Mouse (Mus musculus) hindbrain, embryonic 14.5 days (tissue): ENCODE data around the gene Tnxb. TPM values are rescaled to one million over a fixed set of nuclear protein-coding genes. Genes with fewer than 3 reads are reported as not detected.

Experiments used
- ATAC-seq: fragments of 200-750 bp; cut with Nextera tagmentation; 2 replicates; pipeline ENCODE4 v1.8.0; 2017; ENCODE audit warnings: moderate number of reproducible peaks, mild to moderate bottlenecking, moderate TSS enrichment, moderate library complexity; ENCODE audit not compliant: low FRiP score
- DNase-seq: peaks from one replicate; pipeline ENCODE4 v3.0.0-alpha.2; 2015; ENCODE audit warnings: low spot score
- H3K27ac ChIP-seq: fragments of 300-500 bp; sonication (generic); 2 replicates; pipeline ENCODE4 v1.5.1; 2014; ENCODE audit warnings: mild to moderate bottlenecking, moderate library complexity
- H3K27me3 ChIP-seq: fragments of 300-500 bp; sonication (generic); 2 replicates; pipeline ENCODE4 v1.6.1; 2014; ENCODE audit warnings: mild to moderate bottlenecking, low read length, mixed read lengths; ENCODE audit not compliant: control insufficient read depth, insufficient read depth
- H3K36me3 ChIP-seq: fragments of 300-500 bp; sonication (generic); replicated peaks from 2 replicates; pipeline ENCODE4 v1.6.1; 2014; ENCODE audit not compliant: control insufficient read depth, insufficient read depth
- H3K4me1 ChIP-seq: fragments of 300-500 bp; sonication (generic); replicated peaks from 2 replicates; pipeline ENCODE4 v1.6.1; 2014; ENCODE audit warnings: antibody characterized with exemption, low read length, mixed read lengths; ENCODE audit not compliant: control insufficient read depth, insufficient read depth
- H3K4me2 ChIP-seq: fragments of 300-500 bp; sonication (generic); replicated peaks from 2 replicates; pipeline ENCODE4 v1.6.1; 2014; ENCODE audit warnings: mild to moderate bottlenecking, moderate library complexity
- H3K4me3 ChIP-seq: fragments of 300-500 bp; sonication (generic); replicated peaks from 2 replicates; pipeline ENCODE4 v1.5.1; 2014; ENCODE audit warnings: mild to moderate bottlenecking, low read length
- H3K9ac ChIP-seq: fragments of 300-500 bp; sonication (generic); 2 replicates; pipeline ENCODE4 v1.6.1; 2014
- H3K9me3 ChIP-seq: fragments of 300-500 bp; sonication (generic); 2 replicates; pipeline ENCODE4 v1.6.1; 2016; ENCODE audit warnings: low read length; ENCODE audit not compliant: control insufficient read depth
- WGBS: fragments of 180-500 bp; shearing (Covaris S2); extraction: QIAGEN DNeasy Blood & Tissue Kit; methylation state at CpG from one replicate; pipeline ENCODE4 v1.1.7; 2014; 5-methylcytosine and 5-hydroxymethylcytosine counted together
- polyA plus RNA-seq: library from polyadenylated mRNA; unstranded; fragments of >200 nt; fragmentation: Nextera tagmentation; extraction: Ambion mirVana; gene quantifications from 2 replicates; pipeline ENCODE4 v1.2.1, GENCODE M21; 2014

Tnxb gene
- polyA plus RNA-seq, 1 experiment from 2014 or later = 0.24 TPM

DNA sequence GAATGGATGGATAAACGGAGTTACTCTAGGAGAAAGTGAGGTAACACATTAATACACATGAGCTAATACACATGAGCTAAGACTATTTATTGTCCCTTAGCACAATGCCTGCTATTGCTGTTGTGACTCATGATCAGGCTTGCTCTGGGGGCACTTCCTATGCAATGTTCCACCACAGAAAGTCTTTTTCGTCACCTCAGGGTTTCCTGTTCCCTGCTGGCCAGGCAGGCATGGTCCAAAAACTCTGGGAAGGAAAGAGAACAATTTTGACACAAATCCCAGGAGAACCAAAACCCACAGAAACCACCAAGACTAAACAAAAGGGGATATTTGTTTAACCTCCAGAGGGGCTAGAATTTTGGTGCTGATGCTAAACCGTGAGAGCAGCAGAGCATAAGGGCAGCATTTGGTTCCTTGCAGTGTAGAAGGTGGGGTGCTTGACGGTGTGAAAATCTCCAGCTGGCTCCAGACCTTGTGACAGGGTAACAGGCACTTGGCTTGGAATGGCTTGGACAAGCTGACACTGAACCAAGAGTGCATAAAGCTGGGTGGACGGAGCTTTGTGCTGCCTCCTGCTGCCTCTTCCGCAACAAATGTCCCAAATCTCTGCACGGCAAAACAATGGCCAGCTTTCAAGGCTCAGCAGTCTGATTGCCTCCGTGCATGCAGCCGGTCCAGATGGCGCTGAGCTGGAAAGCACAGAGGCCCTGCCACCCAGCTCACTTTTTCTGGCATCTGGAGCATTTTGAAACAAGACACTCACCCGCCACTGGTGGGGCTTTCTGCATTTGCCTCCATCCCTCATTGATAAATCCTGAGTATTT, 29.3 kb upstream of the Tnxb start:
- H3K36me3 ChIP-seq = no peaks in the 10 kb centered on the region
- no peak overlapping the region for H3K4me3 ChIP-seq
- 0 out of 2 replicates have a peak, but pooled peaks have one; percentile 35 for ATAC-seq
- WGBS = 16% methylated on average over 11 of the region's 11 CpGs
- H3K27ac ChIP-seq = peak overlapping the region; percentile 49
- H3K9me3 ChIP-seq = no peaks in the 10 kb centered on the region
- H3K27me3 ChIP-seq = no peaks in the 10 kb centered on the region
- DNase-seq = no peak
- peaks cover 11% of the 10 kb centered on the region for H3K4me1 ChIP-seq
- no peak overlapping the region; the same call in 1 of the 2 replicates for H3K4me2 ChIP-seq
- H3K9ac ChIP-seq = no peak overlapping the region

DNA sequence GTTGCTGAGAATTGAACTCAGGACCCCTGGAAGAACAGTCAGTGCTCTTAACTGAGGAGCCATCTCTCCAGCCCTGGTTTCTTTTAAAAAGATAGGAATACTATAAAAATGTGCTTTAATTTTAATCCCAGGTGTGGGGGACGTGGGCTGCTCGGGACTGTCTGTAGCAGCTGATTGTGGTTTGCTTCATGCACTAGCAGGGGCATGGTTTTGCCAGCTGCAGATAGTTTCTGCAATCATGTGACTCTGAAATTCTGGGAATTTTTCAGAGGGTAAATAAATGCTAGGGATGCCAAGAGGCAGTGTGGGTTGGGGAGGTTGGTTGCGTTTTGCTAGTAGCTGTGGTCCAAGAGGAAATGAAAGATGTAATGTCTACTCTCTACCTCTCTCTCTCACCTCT, 28.4 kb upstream of the Tnxb start:
- ATAC-seq = no peak
- Histone ChIP-seq H3K4me3 (no peak overlapping the region), H3K4me2 (no peak overlapping the region), H3K9ac (no peak overlapping the region), H3K27ac (peak overlapping the region; percentile 49; the same call in 1 of the 2 replicates), H3K9me3 (no peaks in the 10 kb centered on the region), H3K4me1 (peaks cover 13% of the 10 kb centered on the region), H3K27me3 (no peaks in the 10 kb centered on the region), H3K36me3 (no peaks in the 10 kb centered on the region)
- WGBS = 90% methylated on average over 3 of the region's 3 CpGs
- no peak for DNase-seq

DNA sequence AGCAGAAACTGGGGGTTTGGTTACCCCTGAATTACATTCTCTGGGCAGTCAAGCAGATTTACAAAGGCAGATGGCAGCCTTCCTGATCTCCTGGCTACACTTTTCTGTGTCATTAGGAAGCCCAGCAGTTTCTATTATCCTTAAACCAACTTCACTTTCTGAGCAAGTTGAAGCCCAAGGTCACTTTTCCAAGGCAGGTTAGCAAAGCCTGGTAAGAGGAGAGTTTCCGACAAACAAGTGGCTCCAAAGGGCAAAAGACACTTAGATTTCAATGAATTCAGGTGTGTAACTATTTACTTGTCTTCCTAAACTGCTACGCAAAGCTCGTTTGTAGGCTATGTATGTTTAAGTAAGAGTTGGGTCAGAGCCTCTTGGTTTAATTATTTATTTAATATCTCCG, 27.0 kb upstream of the Tnxb start:
- Histone ChIP-seq H3K27me3 (no peaks in the 10 kb centered on the region), H3K27ac (no peak overlapping the region), H3K9me3 (no peaks in the 10 kb centered on the region), H3K4me1 (peaks cover 24% of the 10 kb centered on the region), H3K36me3 (0 out of 2 replicates have a peak, but pooled peaks cover under 1% of the 10 kb centered on the region), H3K9ac (no peak overlapping the region), H3K4me2 (no peak overlapping the region), H3K4me3 (no peak overlapping the region)
- 98% methylated on average over 4 of the region's 4 CpGs for WGBS
- DNase-seq = no peak
- no peak for ATAC-seq

DNA sequence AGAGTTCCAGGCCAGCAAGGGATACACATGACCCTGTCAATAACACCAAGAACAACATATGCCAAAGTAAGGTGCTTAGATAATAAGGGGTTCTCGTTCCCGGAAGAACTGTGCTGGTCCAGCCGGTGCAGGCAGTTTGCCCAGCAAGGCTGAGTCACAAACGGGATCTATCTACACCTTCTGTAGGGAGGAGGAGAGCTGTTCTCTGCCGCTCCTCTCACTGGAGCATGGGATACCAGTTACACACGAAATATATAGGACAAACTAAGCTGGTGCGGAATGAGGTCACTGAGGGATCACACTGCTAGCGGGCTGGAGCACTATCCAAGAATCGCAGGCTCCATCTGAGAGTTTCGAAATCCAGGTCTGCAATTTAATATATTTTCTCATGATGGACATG, 26.4 kb upstream of the Tnxb start:
- Histone ChIP-seq H3K9me3 (no peaks in the 10 kb centered on the region), H3K27me3 (no peaks in the 10 kb centered on the region), H3K9ac (no peak overlapping the region), H3K4me2 (peak overlapping the region; percentile 82; the same call in 1 of the 2 replicates), H3K4me3 (no peak overlapping the region), H3K4me1 (peaks cover 26% of the 10 kb centered on the region), H3K36me3 (peaks cover 6% of the 10 kb centered on the region), H3K27ac (peak overlapping the region; percentile 72; the same call in 1 of the 2 replicates)
- 85% methylated on average over 10 of the region's 10 CpGs for WGBS
- ATAC-seq (no peak), DNase-seq (no peak)

DNA sequence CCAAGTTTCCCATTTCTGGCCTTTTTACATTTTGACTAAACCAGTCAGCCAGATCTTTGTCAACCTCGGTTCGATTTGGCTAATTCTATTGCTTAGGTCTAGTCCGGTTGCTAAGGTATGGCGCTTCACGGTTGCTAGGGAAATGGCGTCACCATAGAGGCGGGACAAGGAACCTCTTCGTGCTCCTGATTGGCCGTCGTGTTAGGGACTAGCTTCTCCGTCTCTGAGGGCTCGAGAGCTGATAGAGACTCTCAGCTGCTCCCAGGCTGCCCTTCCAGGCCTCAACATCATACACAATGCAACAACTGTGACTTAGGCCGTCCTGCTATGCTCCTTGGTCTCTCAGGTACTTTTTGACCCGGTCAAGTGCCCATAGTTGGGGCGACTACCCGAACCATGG, 25.7 kb upstream of the Tnxb start, which contains the start of gene Fkbpl:
TSS of gene Fkbpl (plus strand) at position 157 of the 400 bp plus-strand sequence.
- H3K27me3 ChIP-seq = no peaks in the 10 kb centered on the region
- H3K9ac ChIP-seq = peak within 1 kb of the TSS; percentile 79
- under 1% methylated on average over 16 of the region's 16 CpGs for WGBS
- ATAC-seq = peak; percentile 86
- peak within 1 kb of the TSS; percentile 72 for H3K27ac ChIP-seq
- H3K4me3 ChIP-seq = peak within 1 kb of the TSS; percentile 58
- peak within 1 kb of the TSS; percentile 82 for H3K4me2 ChIP-seq
- peak; percentile 99 for DNase-seq
- H3K4me1 ChIP-seq = peaks cover 26% of the 10 kb centered on the region
- no peaks in the 10 kb centered on the region for H3K9me3 ChIP-seq
- H3K36me3 ChIP-seq = peaks cover 13% of the 10 kb centered on the region

DNA sequence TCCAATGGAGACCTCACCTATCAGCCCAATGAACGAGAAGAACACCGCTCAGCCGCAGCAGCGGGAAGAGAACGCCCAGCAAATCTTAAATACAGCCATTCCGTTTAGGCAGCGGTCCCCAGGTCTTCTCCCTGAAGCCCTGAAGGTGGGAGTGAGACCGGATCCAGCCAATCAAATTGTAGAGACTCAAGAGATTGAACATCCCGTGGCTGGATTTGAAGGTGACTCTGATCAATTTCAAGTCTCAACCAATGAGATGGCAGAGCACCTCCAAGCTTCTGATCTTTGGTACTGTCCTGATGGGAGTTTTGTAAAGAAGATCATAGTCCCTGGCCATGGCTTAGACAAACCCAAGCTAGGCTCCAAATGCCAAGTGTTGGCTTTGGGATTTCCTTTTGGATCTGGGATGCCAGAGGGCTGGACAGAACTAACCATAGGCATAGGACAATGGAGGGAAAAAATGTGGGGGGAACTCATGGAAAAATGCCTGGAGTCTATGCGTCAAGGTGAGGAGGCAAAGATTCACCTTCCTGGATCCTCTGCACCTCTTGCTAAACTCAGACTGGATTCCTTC, 25.0 kb upstream of the Tnxb start:
- 52% methylated on average over 10 of the region's 10 CpGs for WGBS

DNA sequence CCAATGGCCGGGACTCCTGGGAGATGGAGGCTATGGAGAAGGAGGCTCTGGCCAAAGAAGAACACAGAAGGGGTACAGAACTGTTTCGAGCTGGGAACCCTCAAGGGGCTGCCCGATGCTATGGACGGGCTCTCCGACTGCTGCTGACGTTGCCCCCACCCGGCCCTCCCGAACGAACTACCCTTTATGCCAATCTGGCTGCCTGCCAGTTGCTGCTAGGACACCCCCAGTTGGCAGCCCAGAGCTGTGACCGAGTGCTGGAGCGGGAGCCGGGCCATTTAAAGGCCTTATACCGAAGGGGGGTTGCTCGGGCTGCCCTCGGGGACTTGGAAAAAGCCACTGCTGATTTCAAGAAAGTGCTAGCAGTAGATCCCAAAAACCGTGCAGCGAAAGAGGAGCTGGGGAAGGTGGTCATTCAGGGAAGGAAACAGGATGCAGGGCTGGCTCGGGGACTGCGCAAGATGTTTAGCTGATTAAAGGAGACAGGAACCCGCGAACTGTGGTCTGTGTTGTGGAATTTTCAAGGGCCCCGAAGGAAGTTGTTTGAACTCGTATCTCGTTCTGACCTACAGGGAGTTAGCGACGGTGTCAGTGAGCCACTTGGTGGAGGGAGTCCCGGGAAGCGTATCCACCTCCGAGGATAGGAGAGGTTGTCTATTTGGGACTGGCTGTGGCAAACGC, 24.4 kb upstream of the Tnxb start:
- Histone ChIP-seq H3K9me3 (no peaks in the 10 kb centered on the region), H3K27ac (no peak overlapping the region), H3K9ac (no peak overlapping the region), H3K4me1 (peaks cover 26% of the 10 kb centered on the region), H3K27me3 (no peaks in the 10 kb centered on the region), H3K36me3 (peaks cover 26% of the 10 kb centered on the region), H3K4me3 (no peak overlapping the region), H3K4me2 (peak overlapping the region; percentile 82)
- WGBS = 81% methylated on average over 30 of the region's 30 CpGs
- DNase-seq (no peak), ATAC-seq (no peak)

More for the DNA sequence above, 25.0 kb upstream of the Tnxb start:
- ATAC-seq (no peak), DNase-seq (no peak)
- Histone ChIP-seq H3K9ac (peak overlapping the region; percentile 79), H3K27me3 (no peaks in the 10 kb centered on the region), H3K4me1 (peaks cover 26% of the 10 kb centered on the region), H3K36me3 (peaks cover 20% of the 10 kb centered on the region), H3K27ac (peak overlapping the region; percentile 72), H3K4me3 (peak overlapping the region; percentile 58), H3K4me2 (peak overlapping the region; percentile 82), H3K9me3 (no peaks in the 10 kb centered on the region)

DNA sequence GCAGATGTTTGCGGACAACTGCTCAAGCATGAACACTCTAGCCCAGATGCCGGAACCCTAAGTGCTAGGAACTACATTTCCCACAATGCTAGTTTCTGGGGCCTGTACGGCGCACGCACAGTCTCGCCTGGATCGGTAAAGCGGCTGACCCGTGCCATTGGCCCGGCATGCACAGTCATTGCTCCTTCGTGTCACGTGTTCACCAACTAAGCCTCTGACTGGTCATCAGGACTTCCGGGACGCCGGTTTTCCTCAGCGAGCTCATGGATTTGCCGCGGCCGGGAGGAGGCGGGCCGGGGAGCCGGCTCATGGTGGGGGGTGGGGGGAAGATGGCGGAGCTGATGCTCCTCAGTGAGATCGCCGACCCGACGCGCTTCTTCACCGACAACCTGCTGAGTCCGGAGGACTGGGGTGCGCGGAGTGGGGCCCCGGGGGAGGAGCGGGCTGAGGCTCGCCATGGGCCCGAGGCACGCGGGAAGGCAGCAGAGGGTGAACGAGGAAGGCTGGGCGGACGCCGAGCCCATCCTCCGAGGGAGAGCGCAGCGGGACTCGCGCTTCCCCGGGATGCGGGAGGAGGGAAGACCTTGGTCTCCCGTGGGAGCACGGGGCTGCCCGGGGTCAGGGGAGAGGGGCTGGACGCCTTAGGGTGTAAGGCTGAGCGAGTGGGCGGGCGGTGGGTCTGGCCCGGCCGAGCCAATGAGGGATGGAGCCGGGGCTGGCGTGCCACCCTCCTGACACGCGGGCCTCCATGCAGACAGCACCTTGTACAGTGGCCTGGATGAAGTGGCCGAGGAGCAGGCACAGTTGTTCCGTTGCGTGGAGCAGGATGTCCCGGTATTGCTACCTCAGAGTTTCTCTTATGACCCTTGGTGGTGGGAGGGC, 23.2 kb upstream of the Tnxb start, which contains the start of gene Atf6b:
TSS of gene Atf6b (plus strand) at position 241 of the 882 bp plus-strand sequence.
- Histone ChIP-seq H3K9me3 (no peaks in the 10 kb centered on the region), H3K27me3 (no peaks in the 10 kb centered on the region), H3K36me3 (peaks cover 38% of the 10 kb centered on the region), H3K9ac (peak within 1 kb of the TSS; percentile 96), H3K4me1 (peaks cover 26% of the 10 kb centered on the region), H3K4me2 (peak within 1 kb of the TSS; percentile 91), H3K27ac (peak within 1 kb of the TSS; percentile 78), H3K4me3 (peak within 1 kb of the TSS; percentile 100)
- ATAC-seq (peak; percentile 96), DNase-seq (peak; percentile 96)
- WGBS = under 1% methylated on average over 52 of the region's 66 CpGs
